Mouse (Mus musculus) forebrain, embryonic 16.5 days (tissue): ENCODE measurements around the gene E130308A19Rik. TPM values are rescaled to one million over a fixed set of nuclear protein-coding genes. Genes with fewer than 3 reads are reported as not detected.

Source experiments
- ATAC-seq: fragments of 200-750 bp; cut with Nextera tagmentation; 2 replicates; pipeline ENCODE4 v1.8.0; 2017; ENCODE audit warnings: mild to moderate bottlenecking, moderate library complexity
- H3K27ac ChIP-seq: fragments of 300-500 bp; sonication (generic); 2 replicates; pipeline ENCODE4 v1.5.1; 2014; ENCODE audit warnings: low read length, control low read depth
- H3K27me3 ChIP-seq: fragments of 300-500 bp; sonication (generic); replicated peaks from 2 replicates; pipeline ENCODE4 v1.6.1; 2014; ENCODE audit warnings: low read length; ENCODE audit not compliant: control insufficient read depth, insufficient read depth
- H3K36me3 ChIP-seq: fragments of 300-500 bp; sonication (generic); 2 replicates; pipeline ENCODE4 v1.6.1; 2014; ENCODE audit not compliant: control insufficient read depth, insufficient read depth
- H3K4me1 ChIP-seq: fragments of 300-500 bp; sonication (generic); replicated peaks from 2 replicates; pipeline ENCODE4 v1.6.1; 2014; ENCODE audit warnings: low read length; ENCODE audit not compliant: control insufficient read depth, insufficient read depth
- H3K4me2 ChIP-seq: fragments of 300-500 bp; sonication (generic); 2 replicates; pipeline ENCODE4 v1.6.1; 2014; ENCODE audit warnings: mild to moderate bottlenecking, low read length, control low read depth
- H3K4me3 ChIP-seq: fragments of 300-500 bp; sonication (generic); replicated peaks from 2 replicates; pipeline ENCODE4 v1.5.1; 2014; ENCODE audit warnings: mild to moderate bottlenecking, low read length, control low read depth
- H3K9ac ChIP-seq: fragments of 300-500 bp; sonication (generic); replicated peaks from 2 replicates; pipeline ENCODE4 v1.6.1; 2014; ENCODE audit warnings: low read depth, low read length, control low read depth
- H3K9me3 ChIP-seq: fragments of 300-500 bp; sonication (generic); 2 replicates; pipeline ENCODE4 v1.6.1; 2016; ENCODE audit warnings: low read length; ENCODE audit not compliant: control insufficient read depth
- WGBS: fragments of 180-500 bp; shearing (Covaris S2); extraction: QIAGEN DNeasy Blood & Tissue Kit; methylation state at CpG from one replicate; pipeline ENCODE4 v1.1.7; 2014; 5-methylcytosine and 5-hydroxymethylcytosine counted together
- polyA plus RNA-seq: library from polyadenylated mRNA; unstranded; fragments of >200 nt; fragmentation: Nextera tagmentation; extraction: Ambion mirVana; gene quantifications from 2 replicates; pipeline ENCODE4 v1.2.1, GENCODE M21; 2015

Gene E130308A19Rik
- polyA plus RNA-seq, 1 experiment from 2014 or later = 29.8 TPM

- H3K4me3 ChIP-seq = no peak overlapping the region
- H3K9ac ChIP-seq = no peak overlapping the region
- no peak for ATAC-seq
- H3K9me3 ChIP-seq = no peaks in the 10 kb centered on the region
- whole genome bisulfite sequencing = 75% methylated on average over 12 of the region's 12 CpGs
- no peak overlapping the region for H3K27ac ChIP-seq
- H3K4me1 ChIP-seq = peaks cover 5% of the 10 kb centered on the region; the same call in 1 of the 2 replicates
- no peaks in the 10 kb centered on the region for H3K36me3 ChIP-seq
- H3K27me3 ChIP-seq = no peaks in the 10 kb centered on the region
- H3K4me2 ChIP-seq = no peak overlapping the region
These were observed 131.7 kb downstream of the E130308A19Rik start for GRCm38 (mm10) chr4:59757452-59758435.

- ATAC-seq = no peak
- Histone ChIP-seq H3K4me1 (peaks cover 8% of the 10 kb centered on the region), H3K27ac (no peak overlapping the region), H3K36me3 (no peaks in the 10 kb centered on the region), H3K9me3 (no peaks in the 10 kb centered on the region), H3K9ac (no peak overlapping the region), H3K27me3 (no peaks in the 10 kb centered on the region), H3K4me2 (no peak overlapping the region), H3K4me3 (no peak overlapping the region)
- 77% methylated on average over 4 of the region's 4 CpGs for WGBS
These were observed 134.0 kb downstream of the E130308A19Rik start for GRCm38 (mm10) chr4:59760016-59760415.

- Histone ChIP-seq H3K27ac (no peak overlapping the region), H3K4me1 (peaks cover 14% of the 10 kb centered on the region), H3K36me3 (no peaks in the 10 kb centered on the region), H3K4me3 (no peak overlapping the region), H3K9ac (no peak overlapping the region), H3K4me2 (no peak overlapping the region), H3K9me3 (no peaks in the 10 kb centered on the region), H3K27me3 (no peaks in the 10 kb centered on the region)
- no peak for ATAC-seq
- WGBS = 57% methylated on average over 10 of the region's 10 CpGs
These were observed 134.8 kb downstream of the E130308A19Rik start for GRCm38 (mm10) chr4:59760636-59761364.

GRCm38 (mm10) chr4:59761365-59761729, 135.3 kb downstream of the E130308A19Rik start:
- H3K9me3 ChIP-seq = no peaks in the 10 kb centered on the region
- H3K27ac ChIP-seq = no peak overlapping the region
- peaks cover 13% of the 10 kb centered on the region for H3K4me1 ChIP-seq
- H3K4me3 ChIP-seq = no peak overlapping the region
- H3K4me2 ChIP-seq = no peak overlapping the region
- no peaks in the 10 kb centered on the region for H3K36me3 ChIP-seq
- ATAC-seq = no peak
- no peaks in the 10 kb centered on the region for H3K27me3 ChIP-seq
- WGBS = 93% methylated on average over 4 of the region's 4 CpGs
- no peak overlapping the region for H3K9ac ChIP-seq

GRCm38 (mm10) chr4:59764950-59765349, 138.9 kb downstream of the E130308A19Rik start:
- Histone ChIP-seq H3K4me2 (0 out of 2 replicates have a peak overlapping the region, but pooled peaks have one; percentile 5), H3K27ac (peak overlapping the region; percentile 57), H3K36me3 (no peaks in the 10 kb centered on the region; the same call in 1 of the 2 replicates), H3K4me3 (no peak overlapping the region), H3K4me1 (peaks cover 11% of the 10 kb centered on the region), H3K27me3 (no peaks in the 10 kb centered on the region), H3K9ac (no peak overlapping the region), H3K9me3 (no peaks in the 10 kb centered on the region)
- WGBS = 77% methylated on average over 7 of the region's 7 CpGs
- ATAC-seq = peak; percentile 30; the same call in 1 of the 2 replicates

GRCm38 (mm10) chr4:59765385-59766005, 139.5 kb downstream of the E130308A19Rik start:
- Histone ChIP-seq H3K4me1 (peaks cover 11% of the 10 kb centered on the region), H3K36me3 (peaks cover 4% of the 10 kb centered on the region), H3K27me3 (no peaks in the 10 kb centered on the region), H3K4me2 (0 out of 2 replicates have a peak overlapping the region, but pooled peaks have one; percentile 5), H3K4me3 (no peak overlapping the region), H3K9ac (no peak overlapping the region), H3K9me3 (no peaks in the 10 kb centered on the region), H3K27ac (peak overlapping the region; percentile 57)
- WGBS = 16% methylated on average over 7 of the region's 7 CpGs
- peak; percentile 76 for ATAC-seq

GRCm38 (mm10) chr4:59767717-59768116, 141.7 kb downstream of the E130308A19Rik start:
- 96% methylated on average over 2 of the region's 2 CpGs for WGBS
- H3K4me2 ChIP-seq = no peak overlapping the region
- no peak overlapping the region for H3K27ac ChIP-seq
- peaks cover 11% of the 10 kb centered on the region for H3K4me1 ChIP-seq
- no peak for ATAC-seq
- peaks cover 7% of the 10 kb centered on the region for H3K36me3 ChIP-seq
- no peak overlapping the region for H3K9ac ChIP-seq
- no peak overlapping the region for H3K4me3 ChIP-seq
- no peaks in the 10 kb centered on the region for H3K27me3 ChIP-seq
- no peaks in the 10 kb centered on the region for H3K9me3 ChIP-seq

- no peak overlapping the region for H3K27ac ChIP-seq
- 38% methylated on average over 17 of the region's 17 CpGs for WGBS
- H3K27me3 ChIP-seq = no peaks in the 10 kb centered on the region
- no peak for ATAC-seq
- no peak overlapping the region for H3K4me2 ChIP-seq
- H3K36me3 ChIP-seq = peaks cover 16% of the 10 kb centered on the region
- no peak overlapping the region for H3K4me3 ChIP-seq
- no peaks in the 10 kb centered on the region for H3K9me3 ChIP-seq
- H3K4me1 ChIP-seq = no peaks in the 10 kb centered on the region
- H3K9ac ChIP-seq = no peak overlapping the region
These were observed 146.3 kb downstream of the E130308A19Rik start for GRCm38 (mm10) chr4:59772171-59772879.
